In genomic region chr11:70074379-70075071, GRCm38 (mm10) we compare ENCODE assay signal across 8 mouse cellular contexts. TPM values are rescaled to one million over a fixed set of nuclear protein-coding genes. Genes with fewer than 3 reads are reported as not detected.
DNase-seq lines count a peak whose midpoint lies in the region; ATAC-seq and TF ChIP-seq lines count a peak whose summit lies in the region.

No protein-coding gene starts in this region.

- no peaks in the 10 kb centered on the region for H3K79me2 ChIP-seq in MEL (ENCODE audit: control insufficient read depth, insufficient read depth, low read length, poor library complexity)

- peaks cover 0 to 10% of the 10 kb centered on the region in 2 experiments; a peak in 2 of 4 replicates for H3K36me3 ChIP-seq in MEL (ENCODE audit: control insufficient read depth in 1 of 2, insufficient read depth in 2 of 2, low read length in 2 of 2)
- H3K36me3 ChIP-seq in forebrain, embryonic 14.5 days (ENCODE audit: control insufficient read depth, insufficient read depth, low read length) = no peaks in the 10 kb centered on the region
- no peaks in the 10 kb centered on the region for H3K36me3 ChIP-seq in hindbrain, embryonic 11.5 days (ENCODE audit: control insufficient read depth, insufficient read depth, low read length)

- peak overlapping the region; percentile 60 to 64 for H3K4me3 ChIP-seq in MEL (ENCODE audit: control insufficient read depth in 1 of 2, insufficient read depth in 1 of 2, low read depth in 2 of 2, low read length in 2 of 2)
- H3K4me3 ChIP-seq in forebrain, embryonic 14.5 days (ENCODE audit: low read depth, low read length) = no peak overlapping the region
- H3K4me3 ChIP-seq in hindbrain, embryonic 11.5 days (ENCODE audit: low read depth, low read length) = no peak overlapping the region

- H3K4me1 ChIP-seq in MEL (ENCODE audit: control insufficient read depth in 1 of 2, insufficient read depth in 2 of 2, low read length in 2 of 2) = peaks cover 6 to 17% of the 10 kb centered on the region in 2 experiments
- no peaks in the 10 kb centered on the region for H3K4me1 ChIP-seq in forebrain, embryonic 14.5 days (ENCODE audit: control insufficient read depth, insufficient read depth, low read length)
- H3K4me1 ChIP-seq in hindbrain, embryonic 11.5 days (replicated peaks; ENCODE audit: control insufficient read depth, insufficient read depth, low read length) = no peaks in the 10 kb centered on the region

- peak overlapping the region; percentile 65 for H3K9ac ChIP-seq in MEL (ENCODE audit: control insufficient read depth, low read depth, low read length, poor library complexity, severe bottlenecking)
- H3K9ac ChIP-seq in forebrain, embryonic 14.5 days (ENCODE audit: low read length) = no peak overlapping the region
- H3K9ac ChIP-seq in hindbrain, embryonic 11.5 days (ENCODE audit: low read depth, low read length) = no peak overlapping the region

- TF ChIP-seq CTCF in MEL (IDR thresholded peaks at IDR 0.05 in 2 of 3, conservative IDR thresholded peaks at IDR 0.05 in 1 of 3; ENCODE audit: control insufficient read depth in 1 of 3, insufficient read depth in 1 of 3, low read depth in 2 of 3, low read length in 3 of 3, poor library complexity in 1 of 3, severe bottlenecking in 1 of 3) = peak; percentile 72 to 91 (median 89)

- peak; percentile 88 for TF ChIP-seq RAD21 in MEL (IDR thresholded peaks at IDR 0.05; ENCODE audit: low read depth, low read length)

- peak; percentile 93 for DNase-seq in MEL (ENCODE audit: low read depth, low spot score)
- DNase-seq in c-Kit-positive CD71-positive TER-119-positive erythroid progenitor cells, embryonic 14.5 days (ENCODE audit: low spot score) = peak; percentile 52
- DNase-seq in forebrain, embryonic 14.5 days (ENCODE audit: low spot score) = peak; percentile 85
- DNase-seq in hindbrain, embryonic 11.5 days (ENCODE audit: low spot score) = peak; percentile 87
- peak; percentile 61 to 94 for DNase-seq in layer of hippocampus, postnatal 25 days (ENCODE audit: extremely low spot score in 1 of 2, low spot score in 1 of 2)
- DNase-seq in lung, postnatal 14 days = peak; percentile 88
- DNase-seq in ovary, postnatal 36 days (ENCODE audit: low spot score) = peak; percentile 81
- peak; percentile 54 to 73 for DNase-seq in urinary bladder, adult 18-20 months (ENCODE audit: low spot score in 2 of 2)

- no peak overlapping the region; the same call in 1 of the 2 replicates for H3K4me2 ChIP-seq in forebrain, embryonic 14.5 days (ENCODE audit: low read length)
- no peak overlapping the region for H3K4me2 ChIP-seq in hindbrain, embryonic 11.5 days (replicated peaks; ENCODE audit: low read depth, low read length)

- no peak for TF ChIP-seq POLR2A in MEL (IDR thresholded peaks at IDR 0.05; ENCODE audit: control insufficient read depth in 1 of 2, insufficient read depth in 1 of 2, low read depth in 1 of 2, low read length in 2 of 2, poor library complexity in 1 of 2)

- peak overlapping the region; percentile 34; the same call in 1 of the 2 replicates for H3K27ac ChIP-seq in MEL (ENCODE audit: control insufficient read depth, low read depth, low read length)
- H3K27ac ChIP-seq in forebrain, embryonic 14.5 days (ENCODE audit: low read depth, low read length) = no peak overlapping the region
- no peak overlapping the region for H3K27ac ChIP-seq in hindbrain, embryonic 11.5 days (ENCODE audit: low read depth, low read length)

- TF ChIP-seq EP300 in MEL (IDR thresholded peaks at IDR 0.05; ENCODE audit: low read depth in 1 of 2, low read length in 2 of 2) = no peak

- H3K27me3 ChIP-seq in MEL (ENCODE audit: control insufficient read depth in 1 of 2, insufficient read depth in 2 of 2, low read length in 2 of 2) = no peaks in the 10 kb centered on the region
- H3K27me3 ChIP-seq in forebrain, embryonic 14.5 days (replicated peaks; ENCODE audit: control insufficient read depth, insufficient read depth, low read length) = no peaks in the 10 kb centered on the region
- no peaks in the 10 kb centered on the region for H3K27me3 ChIP-seq in hindbrain, embryonic 11.5 days (ENCODE audit: control insufficient read depth, insufficient read depth, low read length)

- H3K9me3 ChIP-seq in MEL (replicated peaks; ENCODE audit: insufficient read depth, low read length) = no peaks in the 10 kb centered on the region
- no peaks in the 10 kb centered on the region for H3K9me3 ChIP-seq in forebrain, embryonic 14.5 days (replicated peaks; ENCODE audit: control insufficient read depth, low read length)
- no peaks in the 10 kb centered on the region for H3K9me3 ChIP-seq in hindbrain, embryonic 11.5 days (ENCODE audit: control insufficient read depth, low read length)

- peak; percentile 34; the same call in 1 of the 2 replicates for ATAC-seq in forebrain, embryonic 14.5 days
- no peak for ATAC-seq in hindbrain, embryonic 11.5 days (ENCODE audit: low FRiP score)

- whole genome bisulfite sequencing in forebrain, embryonic 14.5 days = 38% methylated on average over 17 of the region's 17 CpGs
- WGBS in hindbrain, embryonic 11.5 days = 41% methylated on average over 17 of the region's 17 CpGs

TF ChIP-seq in MEL, 35 proteins besides CTCF, POLR2A, EP300 and RAD21 (continues in another document):
- TF ChIP-seq CHD1 (IDR thresholded peaks at IDR 0.05; ENCODE audit: low read depth, low read length) = no peak
- no peak for TF ChIP-seq ELF1 (IDR thresholded peaks at IDR 0.05; ENCODE audit: low read depth, low read length)
- no peak for TF ChIP-seq ETS1 (IDR thresholded peaks at IDR 0.05; ENCODE audit: low read depth, low read length)
- TF ChIP-seq RCOR1 (IDR thresholded peaks at IDR 0.05; ENCODE audit: low read depth, low read length) = no peak
- TF ChIP-seq ZNF384 (IDR thresholded peaks at IDR 0.05; ENCODE audit: low read depth, low read length) = no peak
- peak; percentile 25; the same call in 1 of the 2 replicates for TF ChIP-seq TCF12 (IDR thresholded peaks at IDR 0.05; ENCODE audit: low read depth, low read length)
- no peak; the same call in 1 of the 2 replicates for TF ChIP-seq USF1 (IDR thresholded peaks at IDR 0.05; ENCODE audit: low read depth, low read length)
- peak; percentile 81 for TF ChIP-seq MYC (IDR thresholded peaks at IDR 0.05; ENCODE audit: low read depth, low read length)
- TF ChIP-seq NELFE (IDR thresholded peaks at IDR 0.05; ENCODE audit: low read depth, low read length) = 0 out of 2 replicates have a peak, but pooled peaks have one; percentile 18
- TF ChIP-seq ZC3H11A (IDR thresholded peaks at IDR 0.05; ENCODE audit: low read depth, low read length) = peak; percentile 78
- TF ChIP-seq TAL1 (IDR thresholded peaks at IDR 0.05; ENCODE audit: low read length) = no peak
- no peak for TF ChIP-seq E2F4 (IDR thresholded peaks at IDR 0.05; ENCODE audit: borderline replicate concordance, low read depth, low read length)
- no peak for TF ChIP-seq USF2 (IDR thresholded peaks at IDR 0.05; ENCODE audit: borderline replicate concordance in 1 of 2, insufficient read depth in 1 of 2, low read depth in 1 of 2, low read length in 2 of 2)
- TF ChIP-seq KAT2A (conservative IDR thresholded peaks at IDR 0.05; ENCODE audit: low read depth, low read length) = no peak
- no peak for TF ChIP-seq UBTF (IDR thresholded peaks at IDR 0.05; ENCODE audit: borderline replicate concordance, insufficient read depth, low read depth, low read length)
- TF ChIP-seq TBP (IDR thresholded peaks at IDR 0.05; ENCODE audit: low read depth, low read length) = 0 out of 2 replicates have a peak, but pooled peaks have one; percentile 22
- no peak for TF ChIP-seq GABPA (IDR thresholded peaks at IDR 0.05; ENCODE audit: low read depth, low read length)

RNA-seq across cellular contexts. Expression of gene Asgr2, which starts 17.9 kb away (rescaled TPM):
- not detected in 2 replicates for total RNA-seq in MEL (2012; rRNA removed)
- not detected for polyA plus RNA-seq in MEL (2012; ENCODE audit: insufficient read depth in 1 of 2, insufficient read length in 2 of 2, low read depth in 1 of 2, low replicate concordance in 2 of 2, missing spikeins in 1 of 2)
- polyA plus RNA-seq in forebrain, embryonic 14.5 days (2014; fragmentation: Nextera tagmentation; extraction: Ambion mirVana) = not detected in 2 replicates
- not detected in 2 replicates for polyA plus RNA-seq in hindbrain, embryonic 11.5 days (2014; fragmentation: Nextera tagmentation; extraction: Ambion mirVana)
- total RNA-seq in layer of hippocampus, postnatal 25 days (2021) = not detected

RNA-seq across cellular contexts. Expression of gene Asgr1, which starts 20.6 kb away (rescaled TPM):
- total RNA-seq in MEL (2012; rRNA removed) = 0.13 TPM in 1 of 2 replicates, not detected in the other
- under 1 TPM in 1 of 2 experiments, not detected in 1; 0.31 TPM for polyA plus RNA-seq in MEL (2012; ENCODE audit: insufficient read depth in 1 of 2, insufficient read length in 2 of 2, low read depth in 1 of 2, low replicate concordance in 2 of 2, missing spikeins in 1 of 2)
- 2.0 and 2.1 TPM in 2 replicates for polyA plus RNA-seq in forebrain, embryonic 14.5 days (2014; fragmentation: Nextera tagmentation; extraction: Ambion mirVana)
- 0.29 and 0.40 TPM in 2 replicates for polyA plus RNA-seq in hindbrain, embryonic 11.5 days (2014; fragmentation: Nextera tagmentation; extraction: Ambion mirVana)
- under 1 TPM; 0.73 to 0.74 TPM for total RNA-seq in layer of hippocampus, postnatal 25 days (2021)

RNA-seq across cellular contexts. Expression of gene Mgl2, which starts 55.6 kb away (rescaled TPM):
- 0.12 TPM in 1 of 2 replicates, not detected in the other for total RNA-seq in MEL (2012; rRNA removed)
- polyA plus RNA-seq in MEL (2012; ENCODE audit: insufficient read depth in 1 of 2, insufficient read length in 2 of 2, low read depth in 1 of 2, low replicate concordance in 2 of 2, missing spikeins in 1 of 2) = under 1 TPM in 1 of 2 experiments, not detected in 1; 0.06 TPM
- polyA plus RNA-seq in forebrain, embryonic 14.5 days (2014; fragmentation: Nextera tagmentation; extraction: Ambion mirVana) = 0.72 and 1.1 TPM in 2 replicates
- polyA plus RNA-seq in hindbrain, embryonic 11.5 days (2014; fragmentation: Nextera tagmentation; extraction: Ambion mirVana) = 0.42 TPM in 1 of 2 replicates, not detected in the other
- total RNA-seq in layer of hippocampus, postnatal 25 days (2021) = under 1 TPM; 0.38 to 0.49 TPM

RNA-seq across cellular contexts. Expression of gene Dlg4, which starts 57.8 kb away (rescaled TPM):
- 6.5 and 7.9 TPM in 2 replicates for total RNA-seq in MEL (2012; rRNA removed)
- 10 to 100 TPM in 1 of 2 experiments, not detected in 1; 24.7 TPM for polyA plus RNA-seq in MEL (2012; ENCODE audit: insufficient read depth in 1 of 2, insufficient read length in 2 of 2, low read depth in 1 of 2, low replicate concordance in 2 of 2, missing spikeins in 1 of 2)
- 19.3 and 21.0 TPM in 2 replicates for polyA plus RNA-seq in forebrain, embryonic 14.5 days (2014; fragmentation: Nextera tagmentation; extraction: Ambion mirVana)
- polyA plus RNA-seq in hindbrain, embryonic 11.5 days (2014; fragmentation: Nextera tagmentation; extraction: Ambion mirVana) = 13.2 and 18.7 TPM in 2 replicates
- total RNA-seq in layer of hippocampus, postnatal 25 days (2021) = 100 to 1,000 TPM; 857 to 887 TPM

RNA-seq across cellular contexts. Expression of gene Acadvl, which starts 59.3 kb away (rescaled TPM):
- total RNA-seq in MEL (2012; rRNA removed) = 123 and 140 TPM in 2 replicates
- polyA plus RNA-seq in MEL (2012; ENCODE audit: insufficient read depth in 1 of 2, insufficient read length in 2 of 2, low read depth in 1 of 2, low replicate concordance in 2 of 2, missing spikeins in 1 of 2) = 10 to 100 TPM in 1 of 2 experiments, not detected in 1; 92.5 TPM
- 53.3 and 58.4 TPM in 2 replicates for polyA plus RNA-seq in forebrain, embryonic 14.5 days (2014; fragmentation: Nextera tagmentation; extraction: Ambion mirVana)
- polyA plus RNA-seq in hindbrain, embryonic 11.5 days (2014; fragmentation: Nextera tagmentation; extraction: Ambion mirVana) = 45.1 and 52.1 TPM in 2 replicates
- total RNA-seq in layer of hippocampus, postnatal 25 days (2021) = 10 to 100 TPM; 56.9 to 62.4 TPM

Comparison
In these comparisons a context has a peak if more than half of its experiments do, and no peak if none do; other contexts are left out.
1. H3K4me3 ChIP-seq: peak in MEL (2 of 2); none in forebrain, embryonic 14.5 days (single experiment) and hindbrain, embryonic 11.5 days (single experiment).
2. Peak in every context shown above with its lines, with median percentiles within 50 percentile points of each other: DNase-seq.